In genomic region chr19:29805917-29806785, GRCm38 (mm10) we compare ENCODE assay signal across 8 mouse cellular contexts. TPM values are rescaled to one million over a fixed set of nuclear protein-coding genes. Genes with fewer than 3 reads are reported as not detected.
DNase-seq lines count a peak whose midpoint lies in the region; ATAC-seq and TF ChIP-seq lines count a peak whose summit lies in the region.

Gene 9930021J03Rik (minus strand): TSS chr19:29805989.

- DNase-seq in 3T3-L1 (ENCODE audit: low read depth, low spot score), result peak; percentile 99
- DNase-seq in adrenal gland, postnatal 4 days (ENCODE audit: low spot score in 2 of 2), result peak; percentile 96 to 99
- DNase-seq in embryonic facial prominence, embryonic 14.5 days (ENCODE audit: low spot score), result peak; percentile 99
- peak; percentile 97 to 98 for DNase-seq in heart, adult 2 months
- peak; percentile 97 for DNase-seq in kidney, adult 8-10 months
- peak; percentile 98 to 99 for DNase-seq in spleen, postnatal 10 days (ENCODE audit: low spot score in 2 of 2)

- intact Hi-C loops in heart, adult 2 months (cut with DNase I), result loop anchor here (5.0 kb wide), 2 partner anchors 434 to 554 kb away; partner anchors contain the start of gene Jak2

- H3K27me3 ChIP-seq in embryonic facial prominence, embryonic 14.5 days (replicated peaks; ENCODE audit: control insufficient read depth, insufficient read depth, low read length), result no peaks in the 10 kb centered on the region
- no peaks in the 10 kb centered on the region for H3K27me3 ChIP-seq in heart, adult 2 months (ENCODE audit: control insufficient read depth, insufficient read depth, low read length)
- H3K27me3 ChIP-seq in limb, embryonic 13.5 days, result no peaks in the 10 kb centered on the region
- no peaks in the 10 kb centered on the region for H3K27me3 ChIP-seq in midbrain, embryonic 16.5 days (ENCODE audit: control insufficient read depth, insufficient read depth, low read depth, low read length)

- ATAC-seq in embryonic facial prominence, embryonic 14.5 days (ENCODE audit: low read depth), result peak; percentile 93
- ATAC-seq in limb, embryonic 13.5 days (ENCODE audit: low FRiP score, low read depth), result peak; percentile 91
- ATAC-seq in midbrain, embryonic 16.5 days, result peak; percentile 93

- peak within 1 kb of the TSS; percentile 91 for H3K4me3 ChIP-seq in embryonic facial prominence, embryonic 14.5 days (ENCODE audit: low read depth, low read length)
- H3K4me3 ChIP-seq in heart, adult 2 months, result peak within 1 kb of the TSS; percentile 80
- peak within 1 kb of the TSS; percentile 94 for H3K4me3 ChIP-seq in limb, embryonic 13.5 days
- H3K4me3 ChIP-seq in midbrain, embryonic 16.5 days (ENCODE audit: low read depth, low read length), result peak within 1 kb of the TSS; percentile 77

- H3K27ac ChIP-seq in embryonic facial prominence, embryonic 14.5 days (replicated peaks; ENCODE audit: low read depth, low read length), result peak within 1 kb of the TSS; percentile 94
- peak within 1 kb of the TSS; percentile 88 for H3K27ac ChIP-seq in heart, adult 2 months
- peak within 1 kb of the TSS; percentile 93 for H3K27ac ChIP-seq in limb, embryonic 13.5 days
- H3K27ac ChIP-seq in midbrain, embryonic 16.5 days (ENCODE audit: low read length), result peak within 1 kb of the TSS; percentile 98

- TF ChIP-seq EP300 in heart, adult 2 months (IDR thresholded peaks at IDR 0.05; ENCODE audit: insufficient read depth, low read depth, low read length), result peak; percentile 87

- H3K9ac ChIP-seq in embryonic facial prominence, embryonic 14.5 days (ENCODE audit: low read depth, low read length), result peak within 1 kb of the TSS; percentile 90
- peak within 1 kb of the TSS; percentile 81 for H3K9ac ChIP-seq in heart, adult 2 months (ENCODE audit: low read depth, low read length)
- peak within 1 kb of the TSS; percentile 90 for H3K9ac ChIP-seq in limb, embryonic 13.5 days
- peak within 1 kb of the TSS; percentile 88 for H3K9ac ChIP-seq in midbrain, embryonic 16.5 days (ENCODE audit: low read depth, low read length)

- TF ChIP-seq CTCF in heart, adult 2 months (IDR thresholded peaks at IDR 0.05), result no peak

- H3K79me2 ChIP-seq in heart, adult 2 months (replicated peaks; ENCODE audit: control insufficient read depth, insufficient read depth, low read length), result peaks cover 2% of the 10 kb centered on the region; the same call in 1 of the 2 replicates

- H3K4me2 ChIP-seq in embryonic facial prominence, embryonic 14.5 days (ENCODE audit: low read depth, low read length), result peak within 1 kb of the TSS; percentile 68
- H3K4me2 ChIP-seq in limb, embryonic 13.5 days (replicated peaks), result peak within 1 kb of the TSS; percentile 84
- peak within 1 kb of the TSS; percentile 93 for H3K4me2 ChIP-seq in midbrain, embryonic 16.5 days (ENCODE audit: low read length)

- peak; percentile 88 for TF ChIP-seq POLR2A in heart, adult 2 months (IDR thresholded peaks at IDR 0.05; ENCODE audit: insufficient read depth, low read depth, low read length)

- H3K4me1 ChIP-seq in embryonic facial prominence, embryonic 14.5 days (ENCODE audit: control insufficient read depth, insufficient read depth, low read length), result peaks cover 14% of the 10 kb centered on the region
- H3K4me1 ChIP-seq in heart, adult 2 months (ENCODE audit: control insufficient read depth, insufficient read depth, low read length), result peaks cover 2% of the 10 kb centered on the region
- peaks cover 14% of the 10 kb centered on the region for H3K4me1 ChIP-seq in limb, embryonic 13.5 days
- H3K4me1 ChIP-seq in midbrain, embryonic 16.5 days (ENCODE audit: control insufficient read depth, insufficient read depth, low read length), result peaks cover 41% of the 10 kb centered on the region

- under 1% methylated on average over 22 of the region's 95 CpGs for WGBS in embryonic facial prominence, embryonic 14.5 days
- WGBS in heart, adult 2 months, result under 1% methylated on average over 68 of the region's 95 CpGs
- under 1% methylated on average over 37 of the region's 95 CpGs for WGBS in limb, embryonic 13.5 days
- under 1% methylated on average over 39 of the region's 95 CpGs for WGBS in midbrain, embryonic 16.5 days

- H3K9me3 ChIP-seq in embryonic facial prominence, embryonic 14.5 days (ENCODE audit: control insufficient read depth, low read length), result no peaks in the 10 kb centered on the region
- no peaks in the 10 kb centered on the region for H3K9me3 ChIP-seq in limb, embryonic 13.5 days
- no peaks in the 10 kb centered on the region for H3K9me3 ChIP-seq in midbrain, embryonic 16.5 days (replicated peaks; ENCODE audit: control insufficient read depth, low read length, poor library complexity, severe bottlenecking)

- H3K36me3 ChIP-seq in embryonic facial prominence, embryonic 14.5 days (ENCODE audit: control insufficient read depth, insufficient read depth, low read length), result peaks cover 25% of the 10 kb centered on the region
- H3K36me3 ChIP-seq in heart, adult 2 months (ENCODE audit: control insufficient read depth, insufficient read depth, low read length), result peaks cover 25% of the 10 kb centered on the region
- H3K36me3 ChIP-seq in limb, embryonic 13.5 days, result peaks cover 26% of the 10 kb centered on the region
- peaks cover 17% of the 10 kb centered on the region for H3K36me3 ChIP-seq in midbrain, embryonic 16.5 days (ENCODE audit: control insufficient read depth, insufficient read depth, low read length)

RNA-seq across cellular contexts. Expression of gene 9930021J03Rik, which starts in this region (rescaled TPM):
- 10 to 100 TPM; 19.7 to 24.2 TPM for total RNA-seq in adrenal gland, postnatal 4 days (2021)
- polyA plus RNA-seq in embryonic facial prominence, embryonic 14.5 days (2014; fragmentation: Nextera tagmentation; extraction: Ambion mirVana), result 8.0 and 9.1 TPM in 2 replicates
- 10 to 100 TPM; 11.8 to 12.9 TPM for total RNA-seq in heart, adult 2 months (2021)
- 5.7 and 12.2 TPM in 2 replicates for polyA plus RNA-seq in heart, adult 2 months (2012; rRNA removed)
- polyA plus RNA-seq in limb, embryonic 13.5 days (2015; fragmentation: Nextera tagmentation; extraction: Ambion mirVana), result 5.7 and 6.3 TPM in 2 replicates
- 6.5 and 7.3 TPM in 2 replicates for polyA plus RNA-seq in midbrain, embryonic 16.5 days (2015; fragmentation: Nextera tagmentation; extraction: Ambion mirVana)

Comparison
In these comparisons a context has a peak if more than half of its experiments do, and no peak if none do; other contexts are left out.
1. Peak in every context shown above with its lines: DNase-seq, ATAC-seq, H3K4me3 ChIP-seq and H3K27ac ChIP-seq.